Mouse (Mus musculus) megakaryocyte, adult 5-6 weeks (primary cell): Measurements from ENCODE around the gene Pdcd1lg2. TPM values are rescaled to one million over a fixed set of nuclear protein-coding genes. Genes with fewer than 3 reads are reported as not detected.

Experiments
- ATAC-seq: 2 replicates; pipeline ENCODE4 v1.8.0; 2016; ENCODE audit warnings: mild to moderate bottlenecking, inconsistent platforms; ENCODE audit not compliant: poor library complexity, severe bottlenecking
- total RNA-seq, 2 experiments: library from RNA; stranded (forward) in 1 of 2; stranded (reverse) in 1 of 2; fragments of 153-499, 151-499 nt in 1 of 2; fragments of 221-1000, 200-1000 nt in 1 of 2; gene quantifications; 2 replicates each; pipeline versions ENCODE4 v1.2.3 to v1.2.4; 2015 to 2017

The Pdcd1lg2 gene
- total RNA-seq, 2 experiments from 2014 or later: 0.44 TPM; not detected in 1

DNA sequence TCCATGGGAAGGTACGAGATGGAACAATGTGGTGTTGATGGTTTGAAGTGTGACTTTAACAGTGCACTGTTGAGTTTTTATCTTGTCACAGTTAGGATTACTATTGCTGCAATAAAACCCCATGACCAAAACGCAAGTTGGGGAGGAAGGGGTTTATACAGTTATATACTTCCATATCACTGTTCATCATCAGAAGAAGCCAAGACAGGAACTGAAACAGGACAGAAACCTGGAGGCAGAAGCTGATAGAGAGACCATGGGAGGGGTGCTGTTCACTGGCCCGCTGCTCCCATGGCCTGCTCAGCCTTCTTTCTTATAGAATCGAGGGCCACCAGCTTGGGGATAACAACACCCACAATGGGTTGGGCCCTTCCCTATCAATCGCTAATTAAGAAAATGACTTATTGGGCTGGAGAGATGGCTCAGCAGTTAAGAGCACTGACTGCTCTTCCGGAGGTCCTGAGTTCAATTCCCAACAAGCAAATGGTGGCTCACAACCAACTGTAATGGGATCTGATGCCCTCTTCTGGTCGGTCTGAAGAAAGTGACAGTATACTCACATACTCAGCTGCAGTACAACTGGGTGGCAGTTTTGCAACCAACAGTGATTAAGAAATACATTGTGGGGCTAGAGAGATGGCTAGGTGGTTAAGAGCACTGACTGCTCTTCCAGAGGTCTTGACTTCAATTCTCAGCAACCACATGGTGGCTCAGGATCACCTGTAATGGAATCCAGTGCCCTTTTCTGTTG lies 53.1 kb downstream of the Pdcd1lg2 start:
- peak; percentile 62 for ATAC-seq

DNA sequence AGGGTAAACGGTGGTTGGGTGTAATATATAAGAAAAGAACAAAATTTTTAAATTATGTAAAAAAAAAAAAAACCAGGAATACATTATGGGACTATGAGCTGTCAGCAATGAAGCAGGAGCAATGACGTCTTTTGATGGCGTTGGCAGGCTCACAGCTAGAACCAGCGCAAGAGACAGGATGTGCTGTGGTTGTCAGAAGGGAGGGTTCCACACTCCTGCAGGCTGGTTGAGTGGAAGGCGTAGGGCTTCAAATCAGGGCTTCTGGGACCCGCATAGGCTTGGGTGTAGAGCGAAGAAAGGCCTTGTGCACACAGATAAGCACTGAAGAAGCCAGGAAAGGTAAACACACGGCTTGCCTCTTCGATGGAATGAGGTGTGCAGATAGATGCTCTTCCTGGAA lies 56.1 kb downstream of the Pdcd1lg2 start:
- no peak for ATAC-seq

DNA sequence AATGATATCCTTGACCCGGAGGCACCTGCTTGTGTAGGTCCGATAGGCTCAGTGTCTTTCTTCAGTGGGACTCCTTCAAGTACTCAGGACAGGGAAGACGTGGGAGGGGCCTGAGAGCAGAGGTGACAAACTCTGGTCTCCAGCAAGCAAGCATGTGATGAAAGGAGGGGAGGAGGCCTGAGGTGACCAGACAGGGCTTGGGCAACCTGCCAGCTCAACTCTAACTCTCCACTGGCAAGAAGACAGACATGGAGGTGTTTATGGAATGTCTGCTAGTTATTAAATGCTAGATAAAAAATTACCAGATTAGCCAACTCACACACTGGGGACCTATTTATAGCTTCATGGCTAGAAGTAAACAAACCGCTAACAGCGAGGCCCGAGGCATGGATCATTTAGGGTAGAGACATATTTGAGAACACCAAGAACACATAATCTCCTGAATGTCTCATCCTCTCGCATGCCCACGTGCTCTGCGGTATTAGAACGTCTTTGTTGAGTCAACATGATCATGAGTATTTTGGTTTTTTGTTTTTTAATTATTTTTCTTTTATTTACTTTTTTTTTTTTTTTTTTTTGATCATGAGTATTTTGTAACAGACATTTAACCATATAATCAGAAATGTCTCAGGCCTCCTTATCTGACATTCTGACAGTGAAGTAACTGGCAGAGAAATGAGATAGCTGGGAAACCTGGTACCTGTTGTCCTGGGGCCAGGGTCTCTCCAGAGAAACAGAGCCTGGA lies 58.4 kb downstream of the Pdcd1lg2 start:
- no peak for ATAC-seq

DNA sequence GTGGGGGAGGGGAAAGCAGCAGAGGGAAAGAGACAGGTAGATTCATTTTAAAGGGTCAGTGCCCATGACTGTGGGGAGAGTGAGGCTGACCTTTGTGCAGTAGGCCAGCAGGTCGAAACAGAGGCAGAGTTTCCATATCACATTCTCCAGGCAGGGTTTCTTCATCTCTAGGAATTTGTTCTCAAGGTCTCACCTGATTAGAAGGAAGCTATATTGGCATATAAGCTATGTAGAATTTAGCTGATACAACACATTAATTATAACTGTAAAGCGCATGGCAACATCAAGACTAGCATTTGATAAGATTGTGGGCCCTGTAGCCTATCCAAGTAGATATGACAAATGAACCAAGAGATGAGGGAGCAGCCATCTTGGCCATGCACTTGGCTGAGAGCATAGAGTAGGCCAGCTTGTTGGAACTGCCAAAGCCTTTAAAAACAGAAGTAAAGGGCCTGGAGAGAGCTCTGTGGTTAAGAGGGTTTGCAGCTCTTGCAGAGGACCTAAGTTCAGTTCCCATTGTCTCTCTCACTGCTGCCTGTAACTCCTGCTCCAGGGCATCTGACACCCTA lies 59.1 kb downstream of the Pdcd1lg2 start:
- ATAC-seq: peak; percentile 83

DNA sequence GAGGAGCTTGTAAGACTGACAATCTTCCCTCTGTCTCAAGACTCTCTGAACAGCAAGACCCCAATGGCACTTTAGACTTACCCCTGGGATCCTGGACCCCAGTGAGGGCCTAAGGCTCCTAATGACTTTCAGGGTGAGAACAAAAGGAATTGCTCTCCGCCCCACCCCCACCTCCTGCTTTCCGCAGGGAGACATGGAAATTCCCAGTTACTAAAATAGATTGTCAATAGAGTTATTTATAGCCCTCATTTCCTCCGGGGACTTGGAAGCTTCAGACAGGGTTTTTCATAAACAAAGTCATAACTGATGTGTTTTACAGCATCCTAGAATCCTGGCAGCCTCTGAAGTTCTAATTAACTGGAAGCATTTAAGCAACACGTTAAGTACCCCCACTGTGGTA lies 59.9 kb downstream of the Pdcd1lg2 start:
- ATAC-seq: no peak

DNA sequence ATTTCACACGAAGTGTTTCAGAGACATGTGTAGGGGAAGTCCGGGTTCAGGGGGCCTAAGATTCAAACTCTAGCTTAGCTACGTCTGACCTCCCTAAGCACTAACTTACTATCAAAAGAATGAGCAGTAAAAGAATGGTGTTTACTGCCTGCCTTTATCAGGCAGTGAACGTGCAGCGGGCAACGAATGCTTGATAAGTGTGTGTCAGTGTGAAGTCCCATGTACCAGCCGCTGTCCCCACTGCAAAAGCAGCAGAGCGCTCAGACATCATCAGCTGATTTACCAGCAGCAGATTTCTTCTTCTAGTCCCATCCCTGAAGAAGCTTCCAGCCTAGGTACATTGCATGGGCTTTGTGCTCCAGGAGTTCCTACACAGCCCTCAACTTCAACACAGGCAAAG lies 61.7 kb downstream of the Pdcd1lg2 start:
- no peak for ATAC-seq

DNA sequence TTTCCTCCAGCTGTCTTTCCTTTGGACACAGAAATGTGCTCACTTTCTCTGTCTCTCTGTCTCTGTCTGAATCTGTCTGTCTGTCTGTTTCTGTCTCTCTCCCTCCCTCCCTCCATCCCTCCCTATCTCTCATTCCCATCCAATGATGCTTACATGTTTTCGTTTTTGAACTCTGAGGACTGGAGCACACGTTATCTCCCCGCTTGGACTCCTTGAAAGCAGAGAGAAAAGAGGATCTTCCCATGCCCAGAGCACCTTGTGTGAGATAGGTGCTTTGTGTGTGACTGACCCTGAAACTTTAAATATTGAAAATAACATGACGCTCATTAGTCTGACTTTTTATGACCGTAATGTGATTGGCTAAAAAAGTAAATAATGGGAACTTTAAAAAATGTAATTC lies 62.2 kb downstream of the Pdcd1lg2 start:
- ATAC-seq: no peak

DNA sequence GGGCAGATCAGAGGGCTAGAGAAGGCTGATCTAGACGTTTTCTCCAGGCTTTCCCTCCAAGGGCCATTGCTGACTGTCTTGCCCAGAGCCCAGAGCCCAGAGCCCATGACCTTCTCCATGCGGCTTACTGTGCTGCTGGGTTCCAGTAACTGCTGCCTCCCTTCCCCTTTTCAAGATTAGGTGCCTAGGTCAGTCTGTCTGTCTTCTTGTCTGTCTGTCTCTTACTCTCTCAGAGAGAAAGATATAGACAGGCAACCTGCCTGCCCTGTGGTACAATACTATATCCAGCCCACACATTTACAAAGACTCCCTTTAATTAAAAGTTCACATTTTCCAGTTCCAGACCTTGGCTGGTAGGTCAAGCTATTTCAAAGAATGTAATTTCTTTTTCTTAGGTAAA lies 64.1 kb downstream of the Pdcd1lg2 start:
- peak; percentile 38; the same call in 1 of the 2 replicates for ATAC-seq

DNA sequence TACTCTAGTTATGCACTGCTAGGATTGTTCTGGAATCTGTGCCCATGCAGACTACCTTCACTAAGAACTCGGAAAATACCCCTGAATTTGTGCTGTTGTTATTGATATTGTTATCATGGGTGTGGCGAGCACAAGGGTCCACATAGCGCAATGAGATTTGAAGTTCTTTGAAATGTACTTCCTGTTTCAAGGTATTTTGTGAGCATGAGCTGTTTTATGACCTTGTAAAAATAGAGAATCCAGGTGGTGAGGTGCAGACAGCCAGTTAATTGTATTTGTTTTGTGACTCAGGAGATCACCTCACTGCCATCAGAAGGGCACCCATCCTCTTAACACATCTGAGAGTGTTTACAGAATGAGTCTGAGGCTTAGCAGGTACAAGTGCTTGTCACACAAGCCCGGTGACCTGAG lies 64.5 kb downstream of the Pdcd1lg2 start:
- no peak for ATAC-seq

DNA sequence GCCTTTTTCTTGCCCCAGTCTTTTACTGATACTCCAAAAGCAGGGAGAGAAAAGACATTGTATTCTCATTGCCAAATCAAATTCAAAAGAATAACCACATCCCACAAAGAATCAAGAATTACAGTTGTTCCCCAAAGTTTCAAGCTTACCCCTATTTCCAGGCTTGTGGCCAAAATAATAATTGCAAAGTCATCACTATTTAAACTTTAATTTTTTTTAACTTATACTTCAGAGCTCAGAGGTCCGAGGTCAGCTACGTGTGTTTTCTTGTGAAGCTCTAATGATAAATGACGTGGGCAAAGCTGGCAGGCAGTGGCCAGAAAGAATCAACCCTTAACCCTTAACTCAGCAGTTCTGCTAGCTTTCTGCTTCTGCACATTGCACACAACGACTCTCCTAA lies 67.9 kb downstream of the Pdcd1lg2 start:
- no peak for ATAC-seq

DNA sequence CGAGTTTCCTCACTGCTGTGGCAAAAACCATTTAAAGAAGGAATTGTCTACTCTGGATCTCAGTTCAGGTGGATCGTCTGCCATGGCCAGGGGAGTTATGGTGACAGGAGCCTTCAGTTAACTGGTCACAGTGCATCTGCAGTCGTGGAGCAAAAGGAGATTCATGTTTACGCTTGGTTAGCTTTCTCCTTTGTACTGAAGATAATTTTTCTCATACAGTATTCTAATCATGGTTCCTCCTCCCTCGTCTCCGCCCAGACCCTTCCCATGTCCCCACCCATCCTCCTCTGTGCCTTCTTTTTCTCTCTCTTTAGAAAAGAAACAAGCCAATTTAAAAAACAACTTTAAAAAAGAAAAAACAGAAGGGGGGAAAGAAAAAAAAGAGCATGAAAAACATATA lies 70.9 kb downstream of the Pdcd1lg2 start:
- ATAC-seq: no peak

DNA sequence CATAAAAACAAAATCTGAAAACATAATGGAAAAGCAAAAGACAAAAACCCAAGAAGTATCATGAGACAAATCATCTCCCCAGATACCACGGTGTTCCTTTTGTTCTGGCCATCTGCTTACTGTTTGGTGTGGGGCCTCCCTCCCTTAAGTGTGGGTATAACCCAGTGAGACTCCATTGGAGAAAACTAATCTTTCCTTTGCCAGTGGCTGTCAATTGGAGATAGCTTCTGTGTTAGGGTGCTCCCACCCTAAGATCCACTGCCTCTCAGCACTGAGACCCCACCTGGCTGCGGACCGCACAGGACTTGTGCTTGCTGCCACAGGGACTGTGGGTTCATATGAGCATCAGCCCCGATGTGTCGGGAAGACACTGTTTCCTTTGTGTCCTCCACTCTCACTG lies 71.4 kb downstream of the Pdcd1lg2 start:
- ATAC-seq: no peak

DNA sequence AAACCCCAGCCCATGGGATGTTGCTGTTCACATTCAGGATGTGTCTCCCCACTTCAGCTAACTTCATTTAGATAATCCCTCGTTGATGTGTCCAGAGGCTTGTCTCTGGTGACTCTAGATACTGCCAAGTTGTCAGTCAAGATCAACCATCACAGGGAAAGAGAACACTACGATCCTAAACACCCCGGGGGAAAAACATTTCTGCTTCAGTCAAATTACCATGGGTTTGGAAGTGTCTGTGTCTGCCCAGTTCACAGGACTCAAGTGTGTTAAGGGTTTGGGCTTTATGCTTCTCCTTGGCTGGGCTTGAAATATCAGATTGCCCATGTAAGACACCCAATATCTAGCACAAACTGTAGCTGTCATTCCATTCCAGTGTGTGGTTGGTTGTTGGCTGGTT lies 71.9 kb downstream of the Pdcd1lg2 start:
- no peak for ATAC-seq

DNA sequence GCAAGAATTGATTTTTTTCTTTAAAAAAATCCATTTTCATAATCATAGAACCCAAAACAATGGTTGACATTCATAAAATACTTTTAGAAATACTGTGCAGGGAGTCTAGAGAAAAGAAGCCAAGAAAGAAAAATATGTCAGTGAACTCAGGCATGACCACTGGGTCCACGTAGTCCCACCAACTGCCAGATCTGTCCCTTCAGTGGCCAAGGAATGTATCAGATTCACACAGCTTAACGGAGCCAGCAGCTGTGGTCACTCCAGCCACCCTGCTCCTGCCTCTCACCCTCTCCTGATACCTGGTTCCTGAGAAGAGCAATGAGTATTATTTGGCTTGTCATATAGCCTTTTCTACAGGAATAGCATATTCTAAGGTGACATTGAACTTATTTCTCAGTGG lies 72.7 kb downstream of the Pdcd1lg2 start:
- ATAC-seq: no peak

DNA sequence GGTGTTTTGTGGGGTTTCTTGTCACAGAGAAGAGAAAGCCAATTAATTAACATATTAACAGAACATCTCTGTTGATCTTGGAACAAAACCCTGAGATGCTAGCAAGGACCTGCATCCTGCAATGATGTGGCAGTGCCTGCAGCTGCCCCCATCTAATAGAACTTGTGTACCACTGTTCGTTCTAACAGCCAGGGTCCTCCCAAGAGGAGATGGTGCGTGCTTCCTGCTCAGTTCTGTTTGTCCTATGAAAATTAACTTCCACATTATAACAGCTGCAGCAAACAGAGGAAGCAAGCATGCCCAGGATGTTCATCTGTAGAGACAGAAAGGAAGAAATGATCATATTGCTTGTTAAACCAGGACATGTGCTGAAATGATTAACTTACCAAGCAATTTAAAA lies 73.8 kb downstream of the Pdcd1lg2 start:
- no peak for ATAC-seq

DNA sequence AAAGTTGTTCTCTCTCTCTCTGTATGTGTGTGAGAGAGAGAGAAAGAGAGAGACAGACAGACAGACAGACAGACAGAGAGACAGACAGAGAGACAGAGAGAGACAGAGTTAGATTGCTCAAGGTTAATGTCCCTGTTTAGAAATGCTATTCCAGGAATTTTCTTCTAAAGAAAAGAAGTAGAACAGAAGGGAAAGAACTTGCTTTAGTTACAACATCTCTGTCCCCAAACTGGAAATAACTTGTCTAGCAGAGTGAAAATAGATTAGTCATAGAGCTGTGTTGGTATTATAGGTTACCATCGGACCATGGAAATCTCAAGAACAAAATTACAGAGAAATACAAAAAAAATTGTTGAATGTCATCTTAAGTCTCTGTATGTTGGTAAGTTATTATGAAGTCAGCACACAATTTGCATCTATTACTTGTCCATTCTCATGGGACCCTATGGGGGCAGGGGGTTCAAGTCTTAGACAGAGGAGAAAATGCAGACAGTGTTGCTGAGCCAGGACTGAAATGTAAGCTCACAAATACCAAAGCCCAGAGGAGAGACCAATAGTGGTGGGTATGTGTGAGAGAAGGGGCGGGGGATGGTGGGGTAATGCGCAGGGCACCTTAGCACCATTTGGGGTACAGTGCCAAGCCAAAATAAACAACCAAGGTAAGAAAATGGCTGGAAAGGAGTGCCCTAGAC lies 74.7 kb downstream of the Pdcd1lg2 start:
- no peak for ATAC-seq

DNA sequence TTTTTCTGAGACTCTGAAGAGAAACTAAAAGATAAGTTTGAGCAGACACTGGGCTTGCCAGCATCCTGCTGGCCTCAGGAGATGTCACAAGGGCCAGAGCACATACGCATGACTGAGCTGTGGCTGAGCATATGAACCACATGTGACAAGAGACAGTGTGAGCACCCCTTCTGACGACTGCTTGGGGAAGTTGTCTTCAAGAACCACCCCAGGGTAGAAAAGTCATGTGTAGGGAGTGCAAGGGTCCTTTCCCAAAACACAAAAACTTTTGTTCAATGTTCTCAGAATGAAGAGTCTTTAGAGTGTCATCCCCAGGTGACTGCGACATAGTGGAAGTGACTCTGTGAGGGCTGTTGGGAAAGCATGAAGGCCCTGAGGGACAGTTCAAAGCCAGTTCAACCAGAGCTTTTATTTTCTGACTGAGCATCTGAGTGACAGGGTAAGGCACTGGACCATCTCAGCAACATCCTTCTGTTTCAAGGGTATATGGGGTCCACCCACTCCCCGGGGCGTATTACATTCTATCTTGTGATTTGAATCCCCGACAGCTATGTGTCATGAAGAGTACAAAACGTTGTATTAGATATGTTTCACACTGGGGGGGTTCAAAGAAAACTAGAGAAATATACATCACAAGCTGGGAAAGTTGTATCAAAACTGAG lies 76.0 kb downstream of the Pdcd1lg2 start:
- ATAC-seq: peak; percentile 78

DNA sequence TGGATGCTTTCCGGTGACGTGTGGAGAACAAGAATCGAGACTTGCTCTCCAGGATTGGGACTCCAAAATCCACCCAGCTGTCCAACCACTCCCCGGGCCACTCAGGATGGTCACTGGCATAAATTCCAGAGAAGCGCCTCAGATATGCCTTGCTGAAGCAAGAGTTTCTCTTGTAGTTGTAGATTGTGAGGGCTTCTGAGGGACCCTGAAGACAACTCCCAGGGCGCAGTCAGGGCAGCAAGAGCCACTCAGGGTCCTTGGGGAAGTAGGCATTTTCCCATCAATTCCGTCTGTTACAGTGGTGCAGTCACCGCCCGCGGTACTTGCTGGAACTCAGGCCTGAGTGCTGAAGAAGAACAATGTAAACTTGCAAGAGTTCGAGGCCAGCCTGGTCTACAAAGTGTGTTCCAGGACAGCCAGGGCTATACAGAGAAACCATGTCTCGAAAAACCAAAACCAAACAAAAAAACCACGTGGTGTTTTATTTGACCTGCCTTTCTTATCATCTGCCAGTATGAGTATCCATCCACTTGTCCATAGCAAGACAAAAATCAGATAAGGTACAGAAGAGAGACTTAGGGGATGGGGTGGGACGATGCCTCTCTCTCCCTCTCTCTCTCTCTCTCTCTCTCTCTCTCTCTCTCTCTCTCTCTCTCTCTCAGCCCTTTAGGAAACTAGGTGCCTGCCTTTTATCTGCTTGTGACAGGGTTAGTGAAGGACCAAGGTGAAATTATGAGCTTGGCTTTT lies 76.8 kb downstream of the Pdcd1lg2 start:
- ATAC-seq: no peak

DNA sequence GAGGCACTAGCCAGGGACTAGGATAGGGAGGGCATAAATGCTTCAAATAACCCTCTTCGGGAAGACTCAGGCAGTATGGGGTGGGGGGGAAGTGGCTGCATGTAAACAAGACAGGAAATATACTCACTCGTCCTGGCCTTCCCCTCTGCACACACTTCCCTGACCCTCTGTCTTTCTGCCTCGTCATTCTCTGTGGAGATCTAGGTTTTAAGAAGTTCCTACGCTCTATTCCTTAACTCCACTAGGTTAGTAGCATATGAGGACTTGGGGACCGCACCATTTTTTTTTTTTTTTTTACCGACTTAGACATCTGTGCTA lies 77.3 kb downstream of the Pdcd1lg2 start:
- ATAC-seq: peak; percentile 69

DNA sequence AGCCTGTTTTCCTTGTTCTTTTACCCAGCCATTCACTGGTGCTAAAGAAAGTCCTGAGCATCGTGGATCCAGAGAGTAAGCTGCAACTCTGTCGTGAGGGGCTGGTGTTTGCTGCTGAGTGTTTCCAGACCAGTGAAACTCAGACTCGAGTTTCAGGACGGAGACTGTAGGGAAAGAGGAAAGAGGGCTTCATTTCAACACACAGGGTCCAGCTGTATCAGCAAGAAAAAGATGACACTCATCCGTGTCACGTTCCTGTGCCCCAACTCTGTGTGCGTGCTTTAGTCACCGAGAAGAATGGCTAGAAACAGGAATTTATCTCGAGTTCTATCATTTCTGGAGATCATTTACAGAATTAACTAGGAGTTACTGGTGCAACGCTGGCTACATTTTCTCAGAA lies 77.7 kb downstream of the Pdcd1lg2 start:
- ATAC-seq: peak; percentile 34
